ENCODE assay signal across 11 mouse cellular contexts in the genomic region with DNA sequence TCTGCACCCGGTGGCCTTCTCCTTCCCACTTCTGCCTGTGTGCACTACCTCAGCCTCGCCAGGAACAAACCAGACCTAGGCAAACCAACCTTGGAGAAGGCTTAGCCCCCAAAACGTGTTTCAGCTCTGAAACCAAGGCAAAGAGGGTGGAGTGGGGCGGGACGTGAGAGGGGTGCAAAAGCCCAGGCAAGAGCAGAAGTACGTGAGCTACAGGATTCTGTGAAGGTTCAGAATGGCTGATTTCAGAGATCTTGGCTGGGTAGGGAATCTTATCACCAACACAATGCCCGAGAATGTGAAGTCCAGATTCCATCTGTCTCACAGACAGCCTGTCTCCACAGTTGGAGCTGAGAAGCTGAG. TPM values are rescaled to one million over a fixed set of nuclear protein-coding genes. Genes with fewer than 3 reads are reported as not detected.
A peak's percentile ranks its signal among the peaks of the same experiment; 100 is the strongest.
DNase-seq lines count a peak whose midpoint lies in the region; ATAC-seq and TF ChIP-seq lines count a peak whose summit lies in the region.
"Had no signal": no experiment of that assay in that cellular context is flagged by ENCODE, and none has a peak within 500 bp of the region (broad histone marks: within the 10 kb centered on the region; RNA-seq: fewer than 3 reads in every experiment).

No protein-coding gene starts in this region.

- peak; percentile 65 for TF ChIP-seq EP300 in liver, embryonic 14.5 days (IDR thresholded peaks at IDR 0.05; ENCODE audit: low read depth)

- no peaks in the 10 kb centered on the region for H3K36me3 ChIP-seq in kidney, embryonic 15.5 days
- no peaks in the 10 kb centered on the region for H3K36me3 ChIP-seq in embryonic facial prominence, embryonic 12.5 days
- H3K36me3 ChIP-seq in liver, embryonic 14.5 days (replicated peaks; ENCODE audit: control insufficient read depth, insufficient read depth, low read depth): no peaks in the 10 kb centered on the region

- no peaks in the 10 kb centered on the region for H3K9me3 ChIP-seq in kidney, embryonic 15.5 days (replicated peaks)
- H3K9me3 ChIP-seq in embryonic facial prominence, embryonic 12.5 days: no peaks in the 10 kb centered on the region
- H3K9me3 ChIP-seq in liver, embryonic 14.5 days (ENCODE audit: control insufficient read depth, low read length): no peaks in the 10 kb centered on the region; the same call in 1 of the 2 replicates

- H3K27me3 ChIP-seq in kidney, embryonic 15.5 days: no peaks in the 10 kb centered on the region
- no peaks in the 10 kb centered on the region for H3K27me3 ChIP-seq in embryonic facial prominence, embryonic 12.5 days
- no peaks in the 10 kb centered on the region for H3K27me3 ChIP-seq in liver, embryonic 14.5 days (ENCODE audit: control insufficient read depth, insufficient read depth, low read length)

- no peak for TF ChIP-seq CTCF in liver, embryonic 14.5 days (IDR thresholded peaks at IDR 0.05; ENCODE audit: low read depth)

- H3K9ac ChIP-seq in kidney, embryonic 15.5 days: no peak overlapping the region
- H3K9ac ChIP-seq in embryonic facial prominence, embryonic 12.5 days: no peak overlapping the region
- H3K9ac ChIP-seq in liver, embryonic 14.5 days (replicated peaks): peak overlapping the region; percentile 59; the same call in 1 of the 2 replicates

- ATAC-seq in kidney, embryonic 15.5 days (replicated peaks; ENCODE audit: low FRiP score): no peak
- no peak for ATAC-seq in embryonic facial prominence, embryonic 12.5 days (ENCODE audit: insufficient number of reproducible peaks, insufficient read depth, low FRiP score, low TSS enrichment)
- ATAC-seq in liver, embryonic 14.5 days (ENCODE audit: insufficient read depth): peak; percentile 10; the same call in 1 of the 2 replicates

- H3K4me1 ChIP-seq in kidney, embryonic 15.5 days: peaks cover 65% of the 10 kb centered on the region
- peaks cover 52% of the 10 kb centered on the region for H3K4me1 ChIP-seq in embryonic facial prominence, embryonic 12.5 days
- H3K4me1 ChIP-seq in liver, embryonic 14.5 days (replicated peaks; ENCODE audit: control insufficient read depth in 2 of 2, insufficient read depth in 2 of 2, low read length in 1 of 2): peaks cover 68 to 94% of the 10 kb centered on the region in 2 experiments

- no peak overlapping the region for H3K4me2 ChIP-seq in kidney, embryonic 15.5 days
- no peak overlapping the region for H3K4me2 ChIP-seq in embryonic facial prominence, embryonic 12.5 days (replicated peaks)
- H3K4me2 ChIP-seq in liver, embryonic 14.5 days (ENCODE audit: low read depth): peak overlapping the region; percentile 23

- no peak for DNase-seq in kidney, adult 11 months
- DNase-seq in c-Kit-positive CD71-positive TER-119-negative erythroid progenitor cells, embryonic 14.5 days (ENCODE audit: low read depth): peak; percentile 72
- DNase-seq in liver, embryonic 14.5 days (ENCODE audit: low read depth in 3 of 3, low spot score in 3 of 3): peak in 1 of 3 experiments; percentile 51
- no peak for DNase-seq in retina, embryonic 14.5 days (ENCODE audit: low spot score)
- DNase-seq in left cerebral cortex, adult 18-20 months (ENCODE audit: low spot score in 2 of 2): no peak
- DNase-seq: cerebellum, adult 2 months; kidney, postnatal 14 days; right cerebral cortex, postnatal 14 days had no signal

- H3K27ac ChIP-seq in kidney, embryonic 15.5 days: peak overlapping the region; percentile 85
- H3K27ac ChIP-seq in embryonic facial prominence, embryonic 12.5 days: peak overlapping the region; percentile 81
- peak overlapping the region; percentile 79 for H3K27ac ChIP-seq in liver, embryonic 14.5 days

- WGBS in kidney, embryonic 15.5 days: 54% methylated on average over 7 of the region's 7 CpGs
- WGBS in embryonic facial prominence, embryonic 12.5 days: 39% methylated on average over 7 of the region's 7 CpGs
- 14% methylated on average over 7 of the region's 7 CpGs for WGBS in liver, embryonic 14.5 days (ENCODE audit: insufficient replicate concordance)

- no peak overlapping the region for H3K4me3 ChIP-seq in kidney, embryonic 15.5 days (replicated peaks)
- H3K4me3 ChIP-seq in embryonic facial prominence, embryonic 12.5 days: no peak overlapping the region
- H3K4me3 ChIP-seq in liver, embryonic 14.5 days (ENCODE audit: insufficient read depth in 1 of 2, low read depth in 2 of 2, low read length in 2 of 2): no peak overlapping the region
- H3K4me3 ChIP-seq: myocyte had no signal

RNA-seq across cellular contexts. Expression of a gene that starts 41.4 kb away (rescaled TPM):
- polyA plus RNA-seq in kidney, embryonic 15.5 days (2015; fragmentation: Nextera tagmentation; extraction: Ambion mirVana): 20.5 and 22.3 TPM in 2 replicates
- 9.8 and 10.8 TPM in 2 replicates for polyA plus RNA-seq in embryonic facial prominence, embryonic 12.5 days (2016; fragmentation: Nextera tagmentation; extraction: Ambion mirVana)
- polyA plus RNA-seq in liver, embryonic 14.5 days (2012; rRNA removed): 4.4 and 6.3 TPM in 2 replicates
- polyA plus RNA-seq in liver, embryonic 14.5 days (2014; fragmentation: Nextera tagmentation; extraction: Ambion mirVana): 7.0 and 7.6 TPM in 2 replicates
- total RNA-seq in left cerebral cortex, adult 18-20 months (2021): 1 to 10 TPM; 3.3 to 3.6 TPM

RNA-seq across cellular contexts. Expression of a gene that starts 53.7 kb away (rescaled TPM):
- 37.5 and 40.4 TPM in 2 replicates for polyA plus RNA-seq in kidney, embryonic 15.5 days (2015; fragmentation: Nextera tagmentation; extraction: Ambion mirVana)
- 61.0 and 73.7 TPM in 2 replicates for polyA plus RNA-seq in embryonic facial prominence, embryonic 12.5 days (2016; fragmentation: Nextera tagmentation; extraction: Ambion mirVana)
- polyA plus RNA-seq in liver, embryonic 14.5 days (2012; rRNA removed): 3.9 and 4.0 TPM in 2 replicates
- polyA plus RNA-seq in liver, embryonic 14.5 days (2014; fragmentation: Nextera tagmentation; extraction: Ambion mirVana): 3.2 and 3.6 TPM in 2 replicates
- total RNA-seq in left cerebral cortex, adult 18-20 months (2021): 100 to 1,000 TPM; 133 to 135 TPM
